Mouse (Mus musculus) megakaryocyte, embryonic 14.5 days (primary cell): ENCODE measurements around the gene Cfap58.

Experiments
- FLI1 ChIP-seq: IDR thresholded peaks from 2 replicates; pipeline ENCODE4 v1.6.1; 2012; ENCODE audit warnings: low read length, inconsistent platforms, mixed read lengths
- GATA1 ChIP-seq: IDR thresholded peaks from 3 replicates; pipeline ENCODE4 v1.6.1; 2012; ENCODE audit warnings: mixed read lengths, low read length, inconsistent platforms, borderline replicate concordance

DNA sequence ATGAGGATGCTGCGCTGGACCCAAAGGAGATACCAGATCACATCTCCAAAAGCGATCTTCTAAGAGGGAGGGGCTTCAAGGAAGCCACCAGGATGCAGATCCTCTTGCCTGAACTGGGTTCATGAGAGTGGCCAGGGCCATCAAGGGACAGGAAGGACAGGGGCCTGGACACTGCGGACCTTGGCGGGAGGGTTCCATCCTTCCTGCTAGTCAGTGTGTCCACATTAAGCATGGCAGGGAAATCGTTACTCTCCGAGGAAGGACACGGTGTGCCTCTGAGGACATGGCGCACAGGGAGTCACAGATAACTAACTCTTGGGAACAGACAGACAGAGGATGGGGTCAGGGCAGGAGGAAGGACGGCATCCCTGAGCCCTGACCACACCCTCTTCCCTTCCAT is 29.9 kb upstream of the Cfap58 start:
- TF ChIP-seq FLI1 (no peak), GATA1 (no peak)
